Mouse (Mus musculus): Measurements from ENCODE around the gene Doc2a.

Gene Doc2a

GRCm38 (mm10) chr7:126823202-126823711 is 24.0 kb upstream of the Doc2a start:
- DNase-seq (ENCODE audit: low read depth, low spot score): no peak

- no peak for DNase-seq (ENCODE audit: low read depth, low spot score)
Measured at GRCm38 (mm10) chr7:126823940-126824339, 23.3 kb upstream of the Doc2a start.

- DNase-seq (ENCODE audit: low read depth, low spot score): no peak
Measured at GRCm38 (mm10) chr7:126825403-126825802, 21.8 kb upstream of the Doc2a start.

GRCm38 (mm10) chr7:126825952-126826351 is 21.3 kb upstream of the Doc2a start:
- DNase-seq (ENCODE audit: low read depth, low spot score): no peak

- DNase-seq (ENCODE audit: low read depth, low spot score): no peak
Measured at GRCm38 (mm10) chr7:126831539-126831938, 15.7 kb upstream of the Doc2a start, which contains the start of gene 4930451I11Rik. Gene 4930451I11Rik (minus strand): TSS chr7:126831639.

GRCm38 (mm10) chr7:126832036-126832598 is 15.1 kb upstream of the Doc2a start:
- DNase-seq (ENCODE audit: low read depth, low spot score): peak; percentile 97

- DNase-seq (ENCODE audit: low read depth, low spot score): no peak
Measured at GRCm38 (mm10) chr7:126833294-126833693, 13.9 kb upstream of the Doc2a start.

GRCm38 (mm10) chr7:126843276-126843675 is 3.9 kb upstream of the Doc2a start:
- DNase-seq (ENCODE audit: low read depth, low spot score): no peak

- no peak for DNase-seq (ENCODE audit: low read depth, low spot score)
Measured at GRCm38 (mm10) chr7:126845516-126845915, 1.7 kb upstream of the Doc2a start.

- peak; percentile 66 for DNase-seq (ENCODE audit: low read depth, low spot score)
Measured at GRCm38 (mm10) chr7:126847421-126848398, 494 bp downstream of the Doc2a start.

GRCm38 (mm10) chr7:126848794-126849193 is 1.6 kb downstream of the Doc2a start:
- DNase-seq (ENCODE audit: low read depth, low spot score): no peak

- DNase-seq (ENCODE audit: low read depth, low spot score): no peak
Measured at GRCm38 (mm10) chr7:126850161-126850560, 2.9 kb downstream of the Doc2a start.

GRCm38 (mm10) chr7:126851192-126851591 is 4.0 kb downstream of the Doc2a start:
- no peak for DNase-seq (ENCODE audit: low read depth, low spot score)

GRCm38 (mm10) chr7:126853454-126853853 is 6.2 kb downstream of the Doc2a start:
- no peak for DNase-seq (ENCODE audit: low read depth, low spot score)

GRCm38 (mm10) chr7:126855641-126856040 is 8.4 kb downstream of the Doc2a start:
- no peak for DNase-seq (ENCODE audit: low read depth, low spot score)

- DNase-seq (ENCODE audit: low read depth, low spot score): peak; percentile 91
Measured at GRCm38 (mm10) chr7:126856741-126857420, 9.7 kb downstream of the Doc2a start.

GRCm38 (mm10) chr7:126860987-126861386 is 13.8 kb downstream of the Doc2a start:
- DNase-seq (ENCODE audit: low read depth, low spot score): no peak

- DNase-seq (ENCODE audit: low read depth, low spot score): peak; percentile 97
Measured at GRCm38 (mm10) chr7:126861429-126862130, 14.4 kb downstream of the Doc2a start, which contains the start of gene Hirip3. Gene Hirip3 (plus strand): TSS chr7:126861972.

- DNase-seq (ENCODE audit: low read depth, low spot score): peak; percentile 97
Measured at GRCm38 (mm10) chr7:126862147-126862784, 15.1 kb downstream of the Doc2a start, which contains the start of gene Ino80e. Gene Ino80e (minus strand): TSS chr7:126862377.

- DNase-seq (ENCODE audit: low read depth, low spot score): no peak
Measured at GRCm38 (mm10) chr7:126863791-126864190, 16.6 kb downstream of the Doc2a start.

GRCm38 (mm10) chr7:126867534-126867933 is 20.3 kb downstream of the Doc2a start:
- DNase-seq (ENCODE audit: low read depth, low spot score): no peak

Data from ZHBTc4 (cell line).